Mouse (Mus musculus) embryonic facial prominence, embryonic 14.5 days (tissue): ENCODE results near the gene Gbgt1. TPM values are rescaled to one million over a fixed set of nuclear protein-coding genes. Genes with fewer than 3 reads are reported as not detected.

ENCODE experiments used
- ATAC-seq: fragments of 200-750 bp; cut with Nextera tagmentation; 2 replicates; pipeline ENCODE4 v1.8.0; 2017; ENCODE audit warnings: low read depth, moderate number of reproducible peaks, moderate TSS enrichment
- DNase-seq: peaks from one replicate; pipeline ENCODE4 v3.0.0-alpha.2; 2015; ENCODE audit warnings: low spot score
- H3K27ac ChIP-seq: fragments of 300-500 bp; sonication (generic); replicated peaks from 2 replicates; pipeline ENCODE4 v1.5.1; 2014; ENCODE audit warnings: low read depth, mild to moderate bottlenecking, low read length, moderate library complexity
- H3K27me3 ChIP-seq: fragments of 300-500 bp; sonication (generic); replicated peaks from 2 replicates; pipeline ENCODE4 v1.6.1; 2014; ENCODE audit warnings: low read length; ENCODE audit not compliant: control insufficient read depth, insufficient read depth
- H3K36me3 ChIP-seq: fragments of 300-500 bp; sonication (generic); 2 replicates; pipeline ENCODE4 v1.6.1; 2014; ENCODE audit warnings: low read length, mixed read lengths; ENCODE audit not compliant: control insufficient read depth, insufficient read depth
- H3K4me1 ChIP-seq: fragments of 300-500 bp; sonication (generic); 2 replicates; pipeline ENCODE4 v1.6.1; 2014; ENCODE audit warnings: antibody characterized with exemption, low read length; ENCODE audit not compliant: control insufficient read depth, insufficient read depth
- H3K4me2 ChIP-seq: fragments of 300-500 bp; sonication (generic); 2 replicates; pipeline ENCODE4 v1.6.1; 2014; ENCODE audit warnings: low read depth, mild to moderate bottlenecking, low read length, moderate library complexity, mixed read lengths
- H3K4me3 ChIP-seq: fragments of 300-500 bp; sonication (generic); 2 replicates; pipeline ENCODE4 v1.5.1; 2014; ENCODE audit warnings: low read depth, mild to moderate bottlenecking, low read length
- H3K9ac ChIP-seq: fragments of 300-500 bp; sonication (generic); 2 replicates; pipeline ENCODE4 v1.6.1; 2014; ENCODE audit warnings: low read depth, mild to moderate bottlenecking, low read length, moderate library complexity, mixed read lengths
- H3K9me3 ChIP-seq: fragments of 300-500 bp; sonication (generic); 2 replicates; pipeline ENCODE4 v1.6.1; 2016; ENCODE audit warnings: low read length; ENCODE audit not compliant: control insufficient read depth
- WGBS: fragments of 180-500 bp; shearing (Covaris S2); extraction: QIAGEN DNeasy Blood & Tissue Kit; methylation state at CpG from one replicate; pipeline ENCODE4 v1.1.7; 2014; 5-methylcytosine and 5-hydroxymethylcytosine counted together
- polyA plus RNA-seq: library from polyadenylated mRNA; unstranded; fragments of >200 nt; fragmentation: Nextera tagmentation; extraction: Ambion mirVana; gene quantifications from 2 replicates; pipeline ENCODE4 v1.2.1, GENCODE M21; 2014

Gbgt1 gene
- polyA plus RNA-seq, 1 experiment from 2014 or later: 1.3 TPM

- Histone ChIP-seq H3K4me3 (no peak overlapping the region), H3K27ac (0 out of 2 replicates have a peak overlapping the region, but pooled peaks have one; percentile 39), H3K36me3 (no peaks in the 10 kb centered on the region), H3K9me3 (no peaks in the 10 kb centered on the region), H3K4me2 (no peak overlapping the region), H3K27me3 (no peaks in the 10 kb centered on the region), H3K9ac (no peak overlapping the region), H3K4me1 (peaks cover 14% of the 10 kb centered on the region; the same call in 1 of the 2 replicates)
- WGBS: 72% methylated on average over 4 of the region's 4 CpGs
- no peak for DNase-seq
- no peak for ATAC-seq
Measured at GRCm38 (mm10) chr2:28522166-28522565, 25.5 kb downstream of the Gbgt1 start.

GRCm38 (mm10) chr2:28523643-28524117 is 27.0 kb downstream of the Gbgt1 start:
- Histone ChIP-seq H3K9ac (no peak overlapping the region), H3K36me3 (no peaks in the 10 kb centered on the region), H3K9me3 (no peaks in the 10 kb centered on the region), H3K27me3 (no peaks in the 10 kb centered on the region), H3K4me2 (no peak overlapping the region; the same call in 1 of the 2 replicates), H3K4me1 (peaks cover 14% of the 10 kb centered on the region; the same call in 1 of the 2 replicates), H3K4me3 (no peak overlapping the region), H3K27ac (peak overlapping the region; percentile 63)
- peak; percentile 95 for DNase-seq
- peak; percentile 88 for ATAC-seq
- 6% methylated on average over 4 of the region's 5 CpGs for WGBS

DNA sequence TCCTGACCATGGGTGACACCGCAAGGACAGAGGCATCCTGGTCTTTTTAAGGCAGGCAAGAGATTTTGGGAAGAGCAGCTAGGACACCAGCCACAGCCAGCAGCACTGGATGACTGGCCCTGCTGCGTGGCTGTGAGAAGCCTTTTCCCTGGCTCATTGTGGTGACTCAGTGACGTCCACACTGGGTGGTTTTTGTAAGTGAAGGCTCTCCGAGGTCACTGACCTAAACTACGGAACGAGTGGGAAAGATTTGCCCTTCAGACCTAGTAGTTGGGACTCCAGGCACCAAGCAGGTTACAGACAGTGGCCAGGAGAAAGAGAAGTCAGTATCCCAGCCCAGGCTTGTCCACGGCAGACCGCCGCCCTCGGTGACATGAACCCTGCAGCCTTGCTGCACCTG is 27.7 kb downstream of the Gbgt1 start:
- no peak overlapping the region for H3K4me3 ChIP-seq
- H3K4me1 ChIP-seq: peaks cover 14% of the 10 kb centered on the region; the same call in 1 of the 2 replicates
- H3K9me3 ChIP-seq: no peaks in the 10 kb centered on the region
- H3K27me3 ChIP-seq: no peaks in the 10 kb centered on the region
- ATAC-seq: no peak
- no peak for DNase-seq
- H3K36me3 ChIP-seq: no peaks in the 10 kb centered on the region
- no peak overlapping the region for H3K9ac ChIP-seq
- WGBS: 72% methylated on average over 10 of the region's 10 CpGs
- no peak overlapping the region for H3K4me2 ChIP-seq
- H3K27ac ChIP-seq: peak overlapping the region; percentile 63; the same call in 1 of the 2 replicates

- H3K9ac ChIP-seq: peak overlapping the region; percentile 28; the same call in 1 of the 2 replicates
- peaks cover 21% of the 10 kb centered on the region for H3K4me1 ChIP-seq
- H3K4me2 ChIP-seq: peak overlapping the region; percentile 8; the same call in 1 of the 2 replicates
- no peak overlapping the region for H3K4me3 ChIP-seq
- peak; percentile 86 for DNase-seq
- H3K9me3 ChIP-seq: no peaks in the 10 kb centered on the region
- no peaks in the 10 kb centered on the region for H3K36me3 ChIP-seq
- H3K27me3 ChIP-seq: no peaks in the 10 kb centered on the region
- peak overlapping the region; percentile 72 for H3K27ac ChIP-seq
- WGBS: 23% methylated on average over 10 of the region's 11 CpGs
- peak; percentile 56 for ATAC-seq
Measured at GRCm38 (mm10) chr2:28525219-28525942, 28.7 kb downstream of the Gbgt1 start.

DNA sequence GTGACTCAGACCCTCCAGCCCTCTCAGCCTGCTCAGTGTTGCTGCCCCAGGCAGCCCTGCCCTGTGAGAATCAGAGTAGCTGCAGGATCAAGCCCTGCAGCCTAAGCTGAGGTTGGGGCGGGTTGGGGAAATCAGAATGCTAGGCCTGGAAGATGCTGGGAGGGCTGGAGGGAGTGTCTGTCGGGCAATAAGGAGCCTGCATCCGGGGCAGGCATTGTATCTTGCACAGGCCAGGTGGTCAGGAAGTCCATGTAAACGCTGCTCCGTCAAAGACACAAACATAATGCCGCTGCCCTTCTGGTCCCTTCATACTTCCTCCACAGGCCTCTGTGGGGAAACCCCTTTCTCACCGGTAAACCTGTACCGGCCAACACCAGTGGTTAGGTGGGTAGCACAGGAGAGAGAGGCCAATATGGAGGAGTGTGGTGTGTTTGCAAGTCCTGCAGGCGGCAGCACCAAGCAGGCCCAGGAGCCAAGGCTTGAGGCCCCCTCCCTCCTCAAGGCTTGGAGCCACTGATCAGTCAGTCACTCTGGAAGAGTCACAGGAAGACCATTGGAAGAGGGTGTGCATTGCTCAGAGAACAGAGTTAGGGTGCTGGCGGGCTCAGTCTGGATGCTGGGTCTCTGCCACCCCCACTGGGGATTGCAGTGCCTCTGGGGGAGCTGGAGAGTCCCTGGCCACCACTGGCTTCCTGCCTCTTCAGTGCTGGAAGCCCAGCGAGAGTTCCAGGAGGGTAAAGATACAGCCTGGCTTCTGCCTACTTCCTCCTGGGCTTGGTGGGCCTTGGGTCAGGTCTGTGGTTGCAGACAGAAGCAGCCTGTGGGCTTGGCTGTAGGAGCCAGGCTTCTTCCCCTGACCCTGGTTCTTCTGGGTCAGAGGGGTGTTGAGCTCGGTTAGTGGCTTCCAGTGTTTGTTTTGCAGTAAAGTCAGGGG is 29.5 kb downstream of the Gbgt1 start:
- H3K27me3 ChIP-seq: no peaks in the 10 kb centered on the region

GRCm38 (mm10) chr2:28527436-28528353 is 31.0 kb downstream of the Gbgt1 start:
- H3K4me1 ChIP-seq: peaks cover 35% of the 10 kb centered on the region

More for the DNA sequence above, 29.5 kb downstream of the Gbgt1 start:
- Histone ChIP-seq H3K36me3 (no peaks in the 10 kb centered on the region), H3K4me1 (peaks cover 29% of the 10 kb centered on the region), H3K4me2 (peak overlapping the region; percentile 8; the same call in 1 of the 2 replicates), H3K9ac (peak overlapping the region; percentile 28), H3K4me3 (no peak overlapping the region), H3K9me3 (no peaks in the 10 kb centered on the region), H3K27ac (peak overlapping the region; percentile 72)
- 43% methylated on average over 12 of the region's 12 CpGs for WGBS
- ATAC-seq (peak; percentile 1; the same call in 1 of the 2 replicates), DNase-seq (no peak)

GRCm38 (mm10) chr2:28528354-28528730 is 31.7 kb downstream of the Gbgt1 start:
- H3K9ac ChIP-seq: no peak overlapping the region
- no peaks in the 10 kb centered on the region for H3K27me3 ChIP-seq
- 64% methylated on average over 7 of the region's 7 CpGs for WGBS
- H3K27ac ChIP-seq: peak overlapping the region; percentile 28; the same call in 1 of the 2 replicates
- H3K36me3 ChIP-seq: no peaks in the 10 kb centered on the region
- DNase-seq (no peak), ATAC-seq (no peak)
- H3K4me3 ChIP-seq: no peak overlapping the region
- H3K4me1 ChIP-seq: peaks cover 40% of the 10 kb centered on the region
- no peak overlapping the region for H3K4me2 ChIP-seq
- no peaks in the 10 kb centered on the region for H3K9me3 ChIP-seq

More at GRCm38 (mm10) chr2:28527436-28528353, 31.0 kb downstream of the Gbgt1 start:
- ATAC-seq (no peak), DNase-seq (no peak)
- Histone ChIP-seq H3K27me3 (no peaks in the 10 kb centered on the region), H3K4me2 (no peak overlapping the region), H3K4me3 (no peak overlapping the region), H3K9ac (no peak overlapping the region), H3K9me3 (no peaks in the 10 kb centered on the region), H3K27ac (no peak overlapping the region), H3K36me3 (no peaks in the 10 kb centered on the region)
- WGBS: 80% methylated on average over 15 of the region's 20 CpGs
